Mouse (Mus musculus): ENCODE measurements around the gene Cenpx. TPM values are rescaled to one million over a fixed set of nuclear protein-coding genes. Genes with fewer than 3 reads are reported as not detected.

Gene Cenpx
- polyA plus RNA-seq, 2 experiments: 101 to 161 TPM

GRCm38 (mm10) chr11:120695184-120695583 lies 18.4 kb downstream of the Cenpx start:
- Histone ChIP-seq H3K9ac (ENCODE audit: low read depth, low read length, severe bottlenecking) (peak overlapping the region; percentile 16), H3K4me2 (replicated peaks; ENCODE audit: low read depth, low read length, severe bottlenecking) (no peak overlapping the region), H3K4me3 (replicated peaks; ENCODE audit: low read length) (no peak overlapping the region), H3K4me1 (ENCODE audit: control insufficient read depth, insufficient read depth, low read length) (peaks cover 10% of the 10 kb centered on the region), H3K27ac (replicated peaks; ENCODE audit: low read depth, low read length) (peak overlapping the region; percentile 39; the same call in 1 of the 2 replicates), H3K9me3 (ENCODE audit: control insufficient read depth, low read length) (peaks cover 5% of the 10 kb centered on the region; the same call in 1 of the 2 replicates), H3K36me3 (ENCODE audit: control insufficient read depth, insufficient read depth, low read length) (peaks cover 47% of the 10 kb centered on the region), H3K27me3 (ENCODE audit: control insufficient read depth, insufficient read depth, low read length) (no peaks in the 10 kb centered on the region)
- WGBS: 7% methylated on average over 4 of the region's 4 CpGs
- no peak for TF ChIP-seq POLR2A (IDR thresholded peaks at IDR 0.05; ENCODE audit: borderline replicate concordance, extremely low read depth, insufficient read depth, insufficient read length)
- no peak for DNase-seq (ENCODE audit: low spot score)
- ATAC-seq (ENCODE audit: low FRiP score, low read depth): peak; percentile 52; the same call in 1 of the 2 replicates

DNA sequence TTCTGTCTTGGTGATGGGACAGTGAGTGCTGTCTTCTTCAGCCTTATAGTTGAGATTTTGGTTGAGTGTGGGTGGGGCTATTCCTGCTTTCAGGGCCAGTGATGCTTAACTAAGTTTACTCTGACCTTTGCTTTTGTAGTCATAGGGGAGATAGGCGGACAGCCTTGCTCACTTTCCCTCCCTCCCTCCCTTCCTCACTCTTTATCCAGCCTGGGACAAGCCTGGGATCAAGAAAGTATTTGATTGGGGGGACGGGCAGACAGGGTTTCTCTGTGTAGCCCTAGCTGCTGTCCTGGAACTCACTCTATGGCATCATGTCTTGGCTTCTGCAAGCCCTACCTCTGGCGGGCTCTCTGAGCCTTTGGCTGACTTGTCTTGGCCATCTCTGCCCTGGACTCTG lies 20.1 kb downstream of the Cenpx start:
- Histone ChIP-seq H3K4me3 (replicated peaks; ENCODE audit: low read length) (no peak overlapping the region), H3K4me2 (replicated peaks; ENCODE audit: low read depth, low read length, severe bottlenecking) (no peak overlapping the region), H3K27ac (replicated peaks; ENCODE audit: low read depth, low read length) (no peak overlapping the region), H3K9ac (ENCODE audit: low read depth, low read length, severe bottlenecking) (no peak overlapping the region), H3K27me3 (ENCODE audit: control insufficient read depth, insufficient read depth, low read length) (no peaks in the 10 kb centered on the region), H3K36me3 (ENCODE audit: control insufficient read depth, insufficient read depth, low read length) (peaks cover 50% of the 10 kb centered on the region), H3K9me3 (ENCODE audit: control insufficient read depth, low read length) (peaks cover 5% of the 10 kb centered on the region; the same call in 1 of the 2 replicates), H3K4me1 (ENCODE audit: control insufficient read depth, insufficient read depth, low read length) (peaks cover 10% of the 10 kb centered on the region)
- ATAC-seq (ENCODE audit: low FRiP score, low read depth) (no peak), DNase-seq (ENCODE audit: low spot score) (no peak)
- no peak for TF ChIP-seq POLR2A (IDR thresholded peaks at IDR 0.05; ENCODE audit: borderline replicate concordance, extremely low read depth, insufficient read depth, insufficient read length)
- WGBS: 84% methylated on average over 3 of the region's 3 CpGs

- Histone ChIP-seq H3K4me1 (ENCODE audit: control insufficient read depth, insufficient read depth, low read length) (peaks cover 10% of the 10 kb centered on the region), H3K9me3 (ENCODE audit: control insufficient read depth, low read length) (peaks cover 5% of the 10 kb centered on the region; the same call in 1 of the 2 replicates), H3K27ac (replicated peaks; ENCODE audit: low read depth, low read length) (no peak overlapping the region), H3K4me3 (replicated peaks; ENCODE audit: low read length) (no peak overlapping the region), H3K4me2 (replicated peaks; ENCODE audit: low read depth, low read length, severe bottlenecking) (no peak overlapping the region), H3K27me3 (ENCODE audit: control insufficient read depth, insufficient read depth, low read length) (no peaks in the 10 kb centered on the region), H3K9ac (ENCODE audit: low read depth, low read length, severe bottlenecking) (no peak overlapping the region), H3K36me3 (ENCODE audit: control insufficient read depth, insufficient read depth, low read length) (peaks cover 57% of the 10 kb centered on the region)
- 83% methylated on average over 4 of the region's 4 CpGs for WGBS
- DNase-seq (ENCODE audit: low spot score) (no peak), ATAC-seq (ENCODE audit: low FRiP score, low read depth) (no peak)
- no peak for TF ChIP-seq POLR2A (IDR thresholded peaks at IDR 0.05; ENCODE audit: borderline replicate concordance, extremely low read depth, insufficient read depth, insufficient read length)
These were observed 21.0 kb downstream of the Cenpx start for GRCm38 (mm10) chr11:120692471-120693011.

GRCm38 (mm10) chr11:120689365-120689764 lies 24.2 kb downstream of the Cenpx start:
- Histone ChIP-seq H3K4me1 (ENCODE audit: control insufficient read depth, insufficient read depth, low read length) (no peaks in the 10 kb centered on the region), H3K27me3 (ENCODE audit: control insufficient read depth, insufficient read depth, low read length) (no peaks in the 10 kb centered on the region), H3K9me3 (ENCODE audit: control insufficient read depth, low read length) (no peaks in the 10 kb centered on the region), H3K4me3 (replicated peaks; ENCODE audit: low read length) (no peak overlapping the region), H3K36me3 (ENCODE audit: control insufficient read depth, insufficient read depth, low read length) (peaks cover 58% of the 10 kb centered on the region), H3K27ac (replicated peaks; ENCODE audit: low read depth, low read length) (no peak overlapping the region), H3K9ac (ENCODE audit: low read depth, low read length, severe bottlenecking) (no peak overlapping the region), H3K4me2 (replicated peaks; ENCODE audit: low read depth, low read length, severe bottlenecking) (no peak overlapping the region)
- 78% methylated on average over 3 of the region's 3 CpGs for WGBS
- ATAC-seq (ENCODE audit: low FRiP score, low read depth): no peak
- TF ChIP-seq POLR2A (IDR thresholded peaks at IDR 0.05; ENCODE audit: borderline replicate concordance, extremely low read depth, insufficient read depth, insufficient read length): no peak
- DNase-seq (ENCODE audit: low spot score): no peak

DNA sequence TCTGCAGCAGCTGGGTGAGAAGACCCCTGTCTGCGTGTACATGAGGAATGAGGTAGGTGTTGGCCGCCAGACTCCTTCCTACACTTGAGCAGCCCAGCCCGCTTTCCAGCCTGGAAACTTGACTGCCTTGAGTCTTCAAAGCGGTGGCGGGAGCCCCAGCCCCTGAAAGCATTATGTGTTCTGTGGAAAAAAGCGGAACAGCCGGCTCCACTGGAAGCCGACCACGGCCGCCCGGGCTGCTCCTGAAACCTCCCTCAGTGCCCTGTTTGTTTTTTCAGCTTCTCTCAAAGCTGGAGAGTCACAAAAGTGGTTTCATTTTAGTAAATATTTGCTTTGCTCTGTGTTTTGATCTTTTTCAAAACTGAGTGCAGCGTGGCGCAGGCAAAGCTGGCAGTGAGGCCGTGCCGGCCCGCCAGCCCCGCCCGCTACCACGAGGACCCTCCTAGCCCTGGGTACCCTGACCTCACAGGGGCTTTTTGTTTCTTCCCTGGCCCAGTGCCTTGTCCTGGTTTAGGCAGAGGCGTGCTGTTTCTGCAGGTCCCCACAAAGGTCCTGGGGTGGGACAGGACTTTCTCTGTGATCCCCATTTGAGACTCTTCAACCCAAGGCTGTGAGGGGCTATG lies 26.8 kb downstream of the Cenpx start:
- Histone ChIP-seq H3K4me2 (replicated peaks; ENCODE audit: low read depth, low read length, severe bottlenecking) (no peak overlapping the region), H3K27ac (replicated peaks; ENCODE audit: low read depth, low read length) (peak overlapping the region; percentile 63), H3K36me3 (ENCODE audit: control insufficient read depth, insufficient read depth, low read length) (peaks cover 62% of the 10 kb centered on the region), H3K4me1 (ENCODE audit: control insufficient read depth, insufficient read depth, low read length) (no peaks in the 10 kb centered on the region), H3K9me3 (ENCODE audit: control insufficient read depth, low read length) (no peaks in the 10 kb centered on the region), H3K9ac (ENCODE audit: low read depth, low read length, severe bottlenecking) (no peak overlapping the region), H3K4me3 (replicated peaks; ENCODE audit: low read length) (no peak overlapping the region), H3K27me3 (ENCODE audit: control insufficient read depth, insufficient read depth, low read length) (no peaks in the 10 kb centered on the region)
- 73% methylated on average over 20 of the region's 20 CpGs for WGBS
- no peak for TF ChIP-seq POLR2A (IDR thresholded peaks at IDR 0.05; ENCODE audit: borderline replicate concordance, extremely low read depth, insufficient read depth, insufficient read length)
- 0 out of 2 replicates have a peak, but pooled peaks have one; percentile 51 for ATAC-seq (ENCODE audit: low FRiP score, low read depth)
- DNase-seq (ENCODE audit: low spot score): peak; percentile 49
